Mouse (Mus musculus) layer of hippocampus, adult 2 months (tissue): ENCODE results near the gene Espnl. TPM values are rescaled to one million over a fixed set of nuclear protein-coding genes. Genes with fewer than 3 reads are reported as not detected.

Source experiments
- DNase-seq, 2 experiments: peaks; one replicate each; pipeline ENCODE4 v3.0.0; 2022; ENCODE audit warnings: low spot score in 2 of 2
- H3K27ac ChIP-seq: fragments of 200-600 bp; 2 replicates; pipeline ENCODE4 v1.8.1; 2022
- H3K4me3 ChIP-seq: fragments of 200-600 bp; 2 replicates; pipeline ENCODE4 v1.8.1; 2022; ENCODE audit warnings: mild to moderate bottlenecking
- CTCF ChIP-seq: fragments of 200-600 bp; conservative IDR thresholded peaks from 2 replicates; pipeline ENCODE4 v1.8.1; 2022; ENCODE audit warnings: antibody characterized with exemption, mild to moderate bottlenecking, moderate library complexity
- total RNA-seq, 2 experiments: library from RNA; stranded (reverse); gene quantifications; 2 replicates each; pipeline ENCODE4 v1.2.3; 2021

The Espnl gene
- total RNA-seq, 2 experiments from 2014 or later: 0.05 to 0.10 TPM

DNA sequence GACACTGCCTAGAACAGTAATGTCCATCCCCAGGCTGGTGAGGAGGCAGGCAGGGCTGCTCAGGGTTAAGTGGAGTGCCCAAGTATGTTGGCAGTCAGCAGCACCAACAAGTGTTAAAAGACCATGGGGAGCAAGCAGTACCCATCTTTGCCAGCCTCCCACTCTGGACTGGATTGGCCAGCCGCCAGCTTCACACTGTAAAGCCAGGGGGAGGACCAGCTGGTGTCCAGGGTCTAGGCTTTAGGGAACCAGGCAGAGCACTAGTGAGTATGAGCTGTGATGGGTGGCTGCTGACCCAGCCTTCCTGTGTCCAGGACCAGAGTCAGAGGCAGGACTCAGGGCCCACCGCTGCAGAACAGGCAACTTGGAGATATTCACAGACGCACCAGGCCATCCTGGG, 22.1 kb downstream of the Espnl start:
- no peak overlapping the region for H3K4me3 ChIP-seq
- no peak overlapping the region for H3K27ac ChIP-seq
- TF ChIP-seq CTCF: no peak
- DNase-seq: no peak

- Histone ChIP-seq H3K27ac (no peak overlapping the region), H3K4me3 (peak overlapping the region; percentile 33)
- no peak for TF ChIP-seq CTCF
- DNase-seq: no peak
Observed at GRCm38 (mm10) chr1:91344921-91345685, 23.2 kb downstream of the Espnl start.

- TF ChIP-seq CTCF: peak; percentile 98
- Histone ChIP-seq H3K27ac (no peak overlapping the region), H3K4me3 (no peak overlapping the region)
- peak; percentile 54 to 75 for DNase-seq
Observed at GRCm38 (mm10) chr1:91346892-91347291, 25.0 kb downstream of the Espnl start.

GRCm38 (mm10) chr1:91350841-91351240, 29.0 kb downstream of the Espnl start, which contains the start of gene Klhl30:
Klhl30 (plus strand) TSS chr1:91351016.
- TF ChIP-seq CTCF: no peak
- Histone ChIP-seq H3K27ac (no peak within 1 kb of the TSS), H3K4me3 (no peak within 1 kb of the TSS)
- no peak for DNase-seq

GRCm38 (mm10) chr1:91351249-91351648, 29.4 kb downstream of the Espnl start:
- DNase-seq: no peak
- H3K27ac ChIP-seq: no peak overlapping the region
- TF ChIP-seq CTCF: no peak
- H3K4me3 ChIP-seq: no peak overlapping the region

DNA sequence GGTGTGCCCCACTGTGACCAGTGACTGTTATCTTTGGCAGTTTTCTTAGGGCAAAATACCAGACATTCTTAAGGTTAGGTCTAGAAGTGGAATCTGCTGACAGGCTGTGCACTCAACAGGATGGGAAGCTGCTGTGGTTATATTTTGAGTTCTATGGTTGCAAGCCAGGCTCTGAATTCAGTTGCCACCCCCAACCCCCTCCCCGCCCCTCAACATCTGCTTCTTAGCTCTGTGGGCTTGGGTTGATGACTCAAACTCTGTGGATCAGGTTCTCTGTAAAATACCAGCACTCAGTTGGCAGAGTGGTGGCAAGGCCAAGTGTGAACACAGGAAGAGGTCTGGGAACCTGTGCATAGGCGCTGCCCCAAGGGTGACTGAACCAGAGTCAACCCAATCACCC, 30.4 kb downstream of the Espnl start:
- no peak for TF ChIP-seq CTCF
- no peak for DNase-seq
- Histone ChIP-seq H3K27ac (no peak overlapping the region), H3K4me3 (no peak overlapping the region)

GRCm38 (mm10) chr1:91356105-91356504, 34.2 kb downstream of the Espnl start:
- no peak for TF ChIP-seq CTCF
- no peak for DNase-seq

DNA sequence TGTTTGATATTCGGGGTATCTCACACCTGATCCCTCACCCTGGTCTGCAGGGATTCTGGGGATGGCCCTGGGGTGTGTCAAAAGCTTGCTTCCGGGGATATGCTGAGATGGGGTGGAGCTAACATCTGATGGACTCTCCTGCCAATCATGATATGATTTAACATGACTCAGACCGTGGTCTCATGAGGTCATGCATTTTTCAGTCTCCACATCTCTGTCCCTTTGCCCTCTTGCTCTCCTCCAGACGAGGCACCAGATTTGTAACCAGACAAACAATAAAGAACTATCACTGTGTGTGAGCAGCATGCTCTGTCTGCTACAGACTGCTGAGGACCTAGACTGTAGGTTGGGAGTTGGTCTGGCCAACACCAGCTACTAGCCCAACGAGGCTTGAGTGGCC, 40.2 kb downstream of the Espnl start:
- TF ChIP-seq CTCF: no peak
- Histone ChIP-seq H3K4me3 (no peak overlapping the region), H3K27ac (no peak overlapping the region)
- no peak for DNase-seq

More at GRCm38 (mm10) chr1:91356105-91356504, 34.2 kb downstream of the Espnl start:
- Histone ChIP-seq H3K4me3 (no peak overlapping the region), H3K27ac (no peak overlapping the region)

DNA sequence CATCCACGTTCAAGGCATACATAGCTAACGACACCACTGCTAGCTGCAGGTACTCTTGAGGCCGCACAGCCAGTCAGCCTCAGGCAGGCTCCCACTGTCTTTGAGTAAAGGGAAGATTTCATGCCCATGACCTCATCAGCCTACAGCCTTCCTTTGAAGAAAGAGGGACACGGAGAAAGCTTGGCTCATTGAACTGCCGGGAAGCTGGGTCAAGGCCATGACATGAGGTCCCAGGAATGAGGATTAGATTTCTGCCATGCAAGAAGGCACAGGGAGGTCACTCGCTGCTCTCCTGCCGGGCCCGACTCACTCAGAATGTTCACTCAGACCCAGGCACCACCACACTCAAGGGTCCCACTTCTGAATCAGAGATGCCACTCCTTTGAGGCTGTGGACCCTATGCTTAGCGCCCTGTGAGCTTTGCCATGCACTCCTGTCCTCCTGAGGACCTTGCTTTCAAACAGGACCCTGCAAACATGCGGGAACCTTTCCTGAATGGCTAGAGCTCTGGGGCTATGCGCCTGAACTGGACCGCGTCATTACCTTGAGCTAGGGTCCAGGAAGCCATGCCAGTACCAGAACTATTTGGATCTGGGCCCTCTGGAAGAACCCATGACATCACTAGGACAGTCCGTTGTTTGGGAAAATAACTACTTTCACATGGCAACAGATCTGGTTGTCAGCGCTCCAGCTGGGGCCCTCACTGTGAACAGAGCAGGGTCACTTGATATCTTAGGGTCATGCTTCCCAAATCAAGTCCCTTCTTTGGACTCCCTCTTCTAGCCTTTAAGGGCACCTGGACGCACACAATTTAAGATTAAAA, 43.2 kb downstream of the Espnl start:
- no peak overlapping the region for H3K4me3 ChIP-seq
- no peak for TF ChIP-seq CTCF
- H3K27ac ChIP-seq: no peak overlapping the region
- no peak for DNase-seq

DNA sequence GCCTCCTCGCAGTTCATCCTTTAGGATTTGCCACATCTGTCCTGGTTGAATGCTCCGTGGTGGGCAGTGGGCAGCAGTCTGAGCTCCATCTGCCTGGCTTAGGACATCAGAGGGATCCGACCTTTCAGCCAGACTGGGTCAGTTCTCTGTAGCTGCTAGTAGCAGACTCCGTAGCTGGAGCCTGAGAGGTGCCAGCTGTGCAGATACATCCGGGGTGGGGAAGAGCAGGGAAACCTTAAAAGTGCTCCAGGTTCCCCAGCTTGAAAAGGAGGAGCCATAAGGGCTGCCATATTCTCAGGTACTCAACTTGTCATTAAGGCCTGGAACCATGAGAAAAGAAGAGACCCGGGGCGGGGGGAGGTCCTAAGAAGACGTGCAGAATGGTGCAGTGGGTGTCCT, 43.9 kb downstream of the Espnl start:
- H3K27ac ChIP-seq: no peak overlapping the region
- H3K4me3 ChIP-seq: no peak overlapping the region; the same call in 1 of the 2 replicates
- TF ChIP-seq CTCF: no peak
- no peak for DNase-seq

GRCm38 (mm10) chr1:91366215-91367108, 44.6 kb downstream of the Espnl start, which contains the start of gene Erfe:
Erfe (plus strand) TSS chr1:91366430.
- Histone ChIP-seq H3K27ac (no peak within 1 kb of the TSS), H3K4me3 (peak within 1 kb of the TSS; percentile 43)
- TF ChIP-seq CTCF: peak; percentile 89
- DNase-seq: peak in 1 of 2 experiments; percentile 55

DNA sequence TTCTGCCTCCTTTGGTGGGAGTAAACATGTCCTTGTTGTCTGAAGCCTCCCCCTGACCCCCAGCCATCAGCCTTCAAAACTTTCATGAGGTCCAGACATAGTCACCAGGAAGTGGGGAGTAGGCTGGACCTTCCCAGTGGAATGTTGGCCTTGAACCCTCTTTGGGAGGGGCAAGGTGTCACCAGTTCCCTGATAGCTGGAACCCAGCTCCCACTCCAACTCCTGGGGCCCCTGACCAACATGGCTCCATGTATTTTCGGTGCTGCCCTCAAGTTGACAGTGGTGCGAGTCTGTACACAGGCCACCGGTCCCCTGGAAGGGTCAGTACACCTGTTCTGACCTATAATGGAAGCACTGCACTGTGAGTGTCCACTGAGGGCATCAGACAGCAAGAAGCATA, 45.4 kb downstream of the Espnl start:
- DNase-seq: no peak
- Histone ChIP-seq H3K27ac (no peak overlapping the region), H3K4me3 (no peak overlapping the region)
- TF ChIP-seq CTCF: no peak

DNA sequence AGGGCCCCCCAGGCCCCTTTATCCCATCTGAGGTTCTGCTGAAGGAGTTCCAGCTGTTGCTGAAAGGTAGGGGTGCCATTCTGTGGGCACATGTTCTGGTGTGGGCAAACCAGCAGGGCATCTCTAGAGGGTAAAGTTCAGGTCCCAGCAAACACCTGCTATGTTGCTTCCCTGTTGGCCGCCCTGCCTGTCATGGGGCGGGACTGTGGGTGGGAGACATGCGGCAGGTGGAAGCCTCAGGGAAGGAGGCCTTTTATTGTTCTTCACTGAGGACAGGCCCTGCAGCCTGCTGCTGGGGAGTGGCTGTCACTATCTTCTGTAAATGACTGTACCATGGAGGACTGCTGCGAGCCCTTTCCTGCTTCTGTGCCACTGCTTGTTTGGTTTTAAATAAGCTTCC, 47.5 kb downstream of the Espnl start:
- no peak for TF ChIP-seq CTCF
- Histone ChIP-seq H3K27ac (no peak overlapping the region), H3K4me3 (no peak overlapping the region)
- DNase-seq: no peak
